Mouse (Mus musculus) neutrophil, adult 65 days (primary cell): ENCODE measurements around the gene Fthl17e. TPM values are rescaled to one million over a fixed set of nuclear protein-coding genes. Genes with fewer than 3 reads are reported as not detected.

Experiments used
- total RNA-seq: library from RNA; stranded (reverse); gene quantifications from 2 replicates; pipeline ENCODE4 v1.2.4, GENCODE M21; 2023

The Fthl17e gene
- not detected in 2 replicates for total RNA-seq

DNA sequence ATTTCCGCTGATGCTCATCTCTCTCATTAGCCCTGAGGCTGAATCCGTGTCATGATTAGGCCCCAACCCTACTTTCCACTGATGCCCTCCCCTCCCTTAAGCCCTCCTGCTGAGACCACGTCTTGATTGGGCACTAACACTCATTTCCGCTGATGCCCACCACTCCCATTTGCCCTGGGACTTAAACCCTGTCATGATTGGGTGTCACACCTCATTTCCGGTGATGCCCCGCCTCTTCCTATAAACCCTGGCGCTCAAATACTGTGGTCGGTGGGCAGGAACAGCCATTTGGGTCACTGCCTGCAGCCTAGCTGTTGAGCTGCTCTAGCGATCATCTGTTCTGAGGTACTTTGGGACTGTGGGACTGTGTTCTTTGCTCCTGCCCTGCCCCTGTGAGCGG is at the start of gene Fthl17e:
Gene Fthl17e, plus strand, starts transcription at position 301 of the 400 bp plus-strand sequence.

DNA sequence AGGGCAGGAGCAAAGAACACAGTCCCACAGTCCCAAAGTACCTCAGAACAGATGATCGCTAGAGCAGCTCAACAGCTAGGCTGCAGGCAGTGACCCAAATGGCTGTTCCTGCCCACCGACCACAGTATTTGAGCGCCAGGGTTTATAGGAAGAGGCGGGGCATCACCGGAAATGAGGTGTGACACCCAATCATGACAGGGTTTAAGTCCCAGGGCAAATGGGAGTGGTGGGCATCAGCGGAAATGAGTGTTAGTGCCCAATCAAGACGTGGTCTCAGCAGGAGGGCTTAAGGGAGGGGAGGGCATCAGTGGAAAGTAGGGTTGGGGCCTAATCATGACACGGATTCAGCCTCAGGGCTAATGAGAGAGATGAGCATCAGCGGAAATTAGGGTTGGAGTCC is 46.6 kb upstream of the Fthl17e start, which contains the start of gene Fthl17d:
Gene Fthl17d, minus strand, starts transcription at position 101 of the 400 bp plus-strand sequence.

DNA sequence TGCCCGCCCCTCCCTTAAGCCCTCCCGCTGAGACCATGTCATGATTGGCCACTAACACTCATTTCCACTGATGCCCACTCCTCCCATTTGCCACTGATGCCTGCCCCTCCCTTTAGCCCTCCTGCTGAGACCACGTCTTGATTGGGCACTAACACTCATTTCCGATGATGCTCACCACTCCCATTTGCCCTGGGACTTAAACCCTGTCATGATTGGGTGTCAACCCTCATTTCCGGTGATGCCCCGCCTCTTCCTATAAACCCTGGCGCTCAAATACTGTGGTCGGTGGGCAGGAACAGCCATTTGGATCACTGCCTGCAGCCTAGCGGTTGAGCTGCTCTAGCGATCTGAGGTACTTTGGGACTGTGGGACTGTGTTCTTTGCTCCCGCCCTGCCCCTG is 29.4 kb downstream of the Fthl17e start, which contains the start of gene Fthl17f:
Gene Fthl17f, plus strand, starts transcription at position 301 of the 400 bp plus-strand sequence.

Other genes starting within 250 kb of the Fthl17e start
- not detected in 2 replicates for gene Ssxb5, start 229.8 kb upstream of the Fthl17e start, total RNA-seq
- gene Gm6592, start 189.5 kb upstream of the Fthl17e start, total RNA-seq: not detected in 2 replicates
- gene Gm5751, start 159.2 kb upstream of the Fthl17e start, total RNA-seq: not detected in 2 replicates
- 0.28 TPM in 1 of 2 replicates, not detected in the other for gene B630019K06Rik, start 141.1 kb upstream of the Fthl17e start, total RNA-seq
- not detected in 2 replicates for gene Fthl17b, start 70.5 kb upstream of the Fthl17e start, total RNA-seq
- gene Fthl17c, start 56.9 kb upstream of the Fthl17e start, total RNA-seq: not detected in 2 replicates
- gene Fthl17d, start 46.7 kb upstream of the Fthl17e start, total RNA-seq: not detected in 2 replicates
- not detected in 2 replicates for gene Fthl17f, start 29.5 kb downstream of the Fthl17e start, total RNA-seq
- not detected in 2 replicates for gene 4930402K13Rik, start 71.1 kb downstream of the Fthl17e start, total RNA-seq
- gene Lancl3, start 166.4 kb downstream of the Fthl17e start, total RNA-seq: not detected in 2 replicates
- gene Gm14862, start 223.4 kb downstream of the Fthl17e start, total RNA-seq: not detected in 2 replicates
- gene Xk, start 239.3 kb downstream of the Fthl17e start, total RNA-seq: 4.3 and 5.0 TPM in 2 replicates